Mouse (Mus musculus): ENCODE measurements around the gene Cutc.

GRCm38 (mm10) chr19:43726510-43727146 is 26.2 kb upstream of the Cutc start:
- TF ChIP-seq CTCF (IDR thresholded peaks at IDR 0.05 in 2 of 3, conservative IDR thresholded peaks at IDR 0.05 in 1 of 3; ENCODE audit: control insufficient read depth in 1 of 3, insufficient read depth in 1 of 3, low read depth in 2 of 3, low read length in 3 of 3, poor library complexity in 1 of 3, severe bottlenecking in 1 of 3) (no peak), USF2 (IDR thresholded peaks at IDR 0.05; ENCODE audit: borderline replicate concordance in 1 of 2, insufficient read depth in 1 of 2, low read depth in 1 of 2, low read length in 2 of 2) (no peak), KAT2A (conservative IDR thresholded peaks at IDR 0.05; ENCODE audit: low read depth, low read length) (no peak), HCFC1 (IDR thresholded peaks at IDR 0.05; ENCODE audit: low read depth, low read length) (no peak), RAD21 (IDR thresholded peaks at IDR 0.05; ENCODE audit: low read depth, low read length) (no peak), MAFK (IDR thresholded peaks at IDR 0.05; ENCODE audit: borderline replicate concordance, low read depth, low read length) (no peak), POLR2A (IDR thresholded peaks at IDR 0.05; ENCODE audit: control insufficient read depth in 1 of 2, insufficient read depth in 1 of 2, low read depth in 1 of 2, low read length in 2 of 2, poor library complexity in 1 of 2) (no peak), CHD2 (IDR thresholded peaks at IDR 0.05; ENCODE audit: low read length) (no peak), CHD1 (IDR thresholded peaks at IDR 0.05; ENCODE audit: low read depth, low read length) (no peak)
